Mouse (Mus musculus) midbrain, embryonic 11.5 days (tissue): ENCODE measurements around the gene Hbb-bh2. TPM values are rescaled to one million over a fixed set of nuclear protein-coding genes. Genes with fewer than 3 reads are reported as not detected.
"Not testable (repeated sequence)": the region's sequence is repeated elsewhere in the genome, so short reads cannot be mapped to it uniquely, and the experiment has no call there.

Experiments used
- ATAC-seq: fragments of 200-750 bp; cut with Nextera tagmentation; 2 replicates; pipeline ENCODE4 v1.8.0; 2017; ENCODE audit warnings: moderate TSS enrichment, moderate library complexity; ENCODE audit not compliant: low FRiP score
- DNase-seq: peaks from one replicate; pipeline ENCODE4 v3.0.0; 2015; ENCODE audit warnings: low spot score; ENCODE audit errors: missing footprints
- H3K27ac ChIP-seq: fragments of 300-500 bp; sonication (generic); 2 replicates; pipeline ENCODE4 v1.5.1; 2014; ENCODE audit warnings: low read depth, low read length
- H3K27me3 ChIP-seq: fragments of 300-500 bp; sonication (generic); 2 replicates; pipeline ENCODE4 v1.6.1; 2014; ENCODE audit warnings: mild to moderate bottlenecking, low read length, moderate library complexity, mixed read lengths; ENCODE audit not compliant: control insufficient read depth, insufficient read depth
- H3K36me3 ChIP-seq: fragments of 300-500 bp; sonication (generic); 2 replicates; pipeline ENCODE4 v1.6.1; 2014; ENCODE audit warnings: mild to moderate bottlenecking, low read length, moderate library complexity, mixed read lengths; ENCODE audit not compliant: control insufficient read depth, insufficient read depth
- H3K4me1 ChIP-seq: fragments of 300-500 bp; sonication (generic); 2 replicates; pipeline ENCODE4 v1.6.1; 2014; ENCODE audit warnings: low read length; ENCODE audit not compliant: control insufficient read depth, insufficient read depth
- H3K4me2 ChIP-seq: fragments of 300-500 bp; sonication (generic); 2 replicates; pipeline ENCODE4 v1.6.1; 2014; ENCODE audit warnings: mild to moderate bottlenecking, moderate library complexity
- H3K4me3 ChIP-seq: fragments of 300-500 bp; sonication (generic); 2 replicates; pipeline ENCODE4 v1.5.1; 2014; ENCODE audit warnings: low read depth, low read length
- H3K9ac ChIP-seq: fragments of 300-500 bp; sonication (generic); 2 replicates; pipeline ENCODE4 v1.6.1; 2014; ENCODE audit warnings: low read length
- H3K9me3 ChIP-seq: fragments of 300-500 bp; sonication (generic); 2 replicates; pipeline ENCODE4 v1.6.1; 2016; ENCODE audit warnings: low read length; ENCODE audit not compliant: control insufficient read depth
- WGBS: fragments of 180-500 bp; shearing (Covaris S2); extraction: QIAGEN DNeasy Blood & Tissue Kit; methylation state at CpG from one replicate; pipeline ENCODE4 v1.1.7; 2014; 5-methylcytosine and 5-hydroxymethylcytosine counted together
- polyA plus RNA-seq: library from polyadenylated mRNA; unstranded; fragments of >200 nt; fragmentation: Nextera tagmentation; extraction: Ambion mirVana; gene quantifications from 2 replicates; pipeline ENCODE4 v1.2.1, GENCODE M21; 2014

Hbb-bh2 gene
- polyA plus RNA-seq, 1 experiment from 2014 or later: not detected

DNA sequence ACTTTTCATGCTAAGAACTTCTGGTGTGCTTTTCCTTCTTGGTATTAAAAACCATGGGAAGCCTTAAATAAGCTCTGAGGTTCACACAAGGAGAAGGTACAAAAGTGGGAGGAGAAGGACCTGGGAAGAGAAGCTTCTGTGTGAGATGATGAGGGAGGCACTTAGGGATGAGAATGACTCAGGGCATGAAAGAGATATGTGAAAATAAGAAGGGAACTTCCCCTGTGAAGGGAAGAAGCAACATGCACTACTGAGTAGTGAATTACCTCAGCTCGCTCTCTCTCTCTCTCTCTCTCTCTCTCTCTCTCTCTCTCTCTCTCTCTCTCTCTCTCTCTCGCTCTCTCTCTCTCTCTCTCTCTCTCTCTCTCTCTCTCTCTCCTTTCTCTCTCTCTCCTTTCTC lies 25.2 kb downstream of the Hbb-bh2 start:
- not testable (repeated sequence) for H3K27me3 ChIP-seq, ATAC-seq, H3K9ac ChIP-seq, H3K4me3 ChIP-seq, H3K27ac ChIP-seq, H3K36me3 ChIP-seq, DNase-seq, H3K4me2 ChIP-seq, H3K9me3 ChIP-seq, H3K4me1 ChIP-seq
- WGBS: 92% methylated on average over 1 of the region's 2 CpGs

GRCm38 (mm10) chr7:103813766-103814165 lies 26.6 kb downstream of the Hbb-bh2 start, which contains the start of gene Hbb-bt:
Gene Hbb-bt, minus strand, starts transcription at chr7:103813996.
- no peaks in the 10 kb centered on the region for H3K36me3 ChIP-seq
- H3K27me3 ChIP-seq: no peaks in the 10 kb centered on the region
- no peak within 1 kb of the TSS for H3K4me3 ChIP-seq
- 92% methylated on average over 3 of the region's 3 CpGs for WGBS
- no peak within 1 kb of the TSS for H3K9ac ChIP-seq
- H3K27ac ChIP-seq: no peak within 1 kb of the TSS
- ATAC-seq (no peak), DNase-seq (no peak)
- no peaks in the 10 kb centered on the region for H3K9me3 ChIP-seq
- H3K4me2 ChIP-seq: no peak within 1 kb of the TSS
- no peaks in the 10 kb centered on the region for H3K4me1 ChIP-seq

GRCm38 (mm10) chr7:103813152-103813551 lies 27.2 kb downstream of the Hbb-bh2 start:
- H3K27me3 ChIP-seq, H3K9me3 ChIP-seq, DNase-seq, H3K4me3 ChIP-seq, H3K36me3 ChIP-seq, H3K4me1 ChIP-seq, ATAC-seq, H3K9ac ChIP-seq, H3K27ac ChIP-seq, H3K4me2 ChIP-seq: not testable (repeated sequence)
- WGBS: no CpG with 5 or more reads among the region's 3 CpGs

DNA sequence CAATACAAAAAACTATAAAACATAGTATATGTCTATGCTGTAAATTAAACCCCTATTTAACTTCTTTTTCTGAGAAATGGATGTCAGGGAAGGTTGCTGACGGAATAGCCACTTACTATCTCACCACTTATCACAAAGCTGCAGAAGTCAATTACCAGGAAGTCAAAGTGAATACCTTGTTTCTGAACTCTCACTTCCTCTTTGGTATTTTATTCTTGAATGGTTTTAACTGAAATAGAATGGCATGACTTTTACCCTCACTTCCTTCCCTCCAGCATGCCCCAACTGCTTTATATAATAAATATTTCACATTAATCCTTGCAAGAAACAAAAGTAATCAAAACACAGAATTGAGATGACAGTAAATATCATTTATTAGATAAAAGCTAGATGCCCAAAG lies 28.1 kb downstream of the Hbb-bh2 start:
- ATAC-seq: no peak
- Histone ChIP-seq H3K27ac (no peak overlapping the region), H3K4me3 (no peak overlapping the region)

GRCm38 (mm10) chr7:103811223-103811845 lies 29.0 kb downstream of the Hbb-bh2 start:
- H3K4me2 ChIP-seq: no peak overlapping the region
- H3K9ac ChIP-seq: no peak overlapping the region
- H3K36me3 ChIP-seq: no peaks in the 10 kb centered on the region
- no peaks in the 10 kb centered on the region for H3K27me3 ChIP-seq
- no peak for DNase-seq
- WGBS: 90% methylated on average over 1 of the region's 1 CpGs
- H3K9me3 ChIP-seq: no peaks in the 10 kb centered on the region
- H3K4me1 ChIP-seq: no peaks in the 10 kb centered on the region
- ATAC-seq: no peak
- no peak overlapping the region for H3K4me3 ChIP-seq
- no peak overlapping the region for H3K27ac ChIP-seq

More for the DNA sequence above, 28.1 kb downstream of the Hbb-bh2 start:
- H3K4me2 ChIP-seq: no peak overlapping the region
- WGBS: 73% methylated on average over 1 of the region's 1 CpGs
- H3K9ac ChIP-seq: no peak overlapping the region
- H3K27me3 ChIP-seq: no peaks in the 10 kb centered on the region
- no peaks in the 10 kb centered on the region for H3K9me3 ChIP-seq
- DNase-seq: no peak
- H3K4me1 ChIP-seq: no peaks in the 10 kb centered on the region
- no peaks in the 10 kb centered on the region for H3K36me3 ChIP-seq

- H3K4me2 ChIP-seq: no peak overlapping the region
- no peaks in the 10 kb centered on the region for H3K9me3 ChIP-seq
- H3K4me1 ChIP-seq: no peaks in the 10 kb centered on the region
- 84% methylated on average over 3 of the region's 3 CpGs for WGBS
- H3K4me3 ChIP-seq: no peak overlapping the region
- H3K27me3 ChIP-seq: no peaks in the 10 kb centered on the region
- no peak overlapping the region for H3K27ac ChIP-seq
- no peak overlapping the region for H3K9ac ChIP-seq
- DNase-seq (no peak), ATAC-seq (no peak)
- no peaks in the 10 kb centered on the region for H3K36me3 ChIP-seq
Observed at GRCm38 (mm10) chr7:103810746-103811145, 29.6 kb downstream of the Hbb-bh2 start.

- ATAC-seq (no peak), DNase-seq (no peak)
- WGBS: 79% methylated on average over 1 of the region's 1 CpGs
- no peak overlapping the region for H3K4me2 ChIP-seq
- no peaks in the 10 kb centered on the region for H3K4me1 ChIP-seq
- no peak overlapping the region for H3K27ac ChIP-seq
- no peaks in the 10 kb centered on the region for H3K27me3 ChIP-seq
- H3K9ac ChIP-seq: no peak overlapping the region
- H3K4me3 ChIP-seq: no peak overlapping the region
- H3K36me3 ChIP-seq: no peaks in the 10 kb centered on the region
- H3K9me3 ChIP-seq: no peaks in the 10 kb centered on the region
Observed at GRCm38 (mm10) chr7:103810296-103810695, 30.0 kb downstream of the Hbb-bh2 start.

DNA sequence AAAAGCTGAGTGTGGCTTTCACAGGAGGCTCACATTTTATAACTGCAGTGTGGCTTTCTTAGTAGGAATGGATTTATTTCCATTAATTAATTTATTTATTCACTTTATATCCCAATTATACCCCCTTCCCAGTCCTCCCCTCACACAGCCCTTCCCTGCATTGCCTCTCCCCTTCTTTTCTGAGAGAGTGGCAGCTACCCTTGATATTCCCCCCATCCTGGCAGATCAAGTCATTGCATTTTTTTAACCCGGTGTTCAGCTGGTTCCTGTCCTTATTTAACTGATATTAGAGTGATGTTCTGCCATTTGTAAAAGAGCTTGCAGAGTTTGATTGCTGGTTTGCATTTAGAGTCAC lies 30.5 kb downstream of the Hbb-bh2 start:
- no peak overlapping the region for H3K27ac ChIP-seq
- H3K9ac ChIP-seq: no peak overlapping the region
- 73% methylated on average over 1 of the region's 1 CpGs for WGBS
- no peak for DNase-seq
- H3K4me2 ChIP-seq: no peak overlapping the region
- H3K4me3 ChIP-seq: no peak overlapping the region
- H3K27me3 ChIP-seq: no peaks in the 10 kb centered on the region
- no peaks in the 10 kb centered on the region for H3K4me1 ChIP-seq
- no peak for ATAC-seq
- no peaks in the 10 kb centered on the region for H3K9me3 ChIP-seq
- H3K36me3 ChIP-seq: no peaks in the 10 kb centered on the region

DNA sequence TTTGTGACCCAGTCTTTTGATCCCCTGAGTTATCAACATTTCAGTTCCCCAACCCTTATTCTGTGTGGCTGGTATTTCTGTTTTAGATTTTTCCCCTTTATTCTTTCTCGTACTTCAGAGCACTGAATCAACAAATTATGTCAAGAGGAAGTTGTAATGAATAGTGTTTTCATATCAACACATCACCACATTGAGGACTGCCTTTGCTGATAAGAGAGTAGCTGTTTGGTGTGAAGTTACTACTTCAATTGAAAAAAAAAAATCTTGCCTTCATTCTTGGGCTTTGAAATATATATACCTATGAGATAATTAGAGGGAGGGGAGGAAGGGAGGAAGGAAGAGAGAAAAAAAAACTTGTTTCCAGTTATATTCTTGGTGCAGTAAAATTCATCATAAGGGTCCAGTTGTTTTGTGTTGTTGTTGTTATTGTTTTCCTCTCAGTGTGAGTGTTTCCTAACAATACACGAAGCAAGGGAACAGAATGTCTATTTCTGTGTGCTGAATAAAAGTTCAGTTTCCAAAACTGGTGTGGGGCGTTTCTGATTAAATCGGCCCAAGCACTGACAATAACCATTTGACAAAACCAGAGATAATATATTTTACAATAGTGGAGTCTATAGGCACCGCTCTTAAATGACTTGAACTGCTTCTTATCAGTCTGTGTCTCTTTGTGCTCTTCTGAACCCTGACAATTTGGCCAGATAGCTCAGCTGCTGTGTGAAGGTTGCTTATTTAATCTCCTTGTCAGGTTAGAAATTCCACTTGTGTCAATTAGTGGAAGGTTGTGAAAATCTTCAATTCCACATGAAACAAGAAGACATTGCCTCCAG lies 31.1 kb downstream of the Hbb-bh2 start:
- H3K4me2 ChIP-seq: no peak overlapping the region
- no peak for ATAC-seq
- WGBS: 82% methylated on average over 5 of the region's 5 CpGs
- H3K9me3 ChIP-seq: no peaks in the 10 kb centered on the region
- no peak overlapping the region for H3K4me3 ChIP-seq
- H3K27me3 ChIP-seq: no peaks in the 10 kb centered on the region
- H3K27ac ChIP-seq: no peak overlapping the region
- no peak for DNase-seq
- no peaks in the 10 kb centered on the region for H3K36me3 ChIP-seq
- H3K4me1 ChIP-seq: no peaks in the 10 kb centered on the region
- H3K9ac ChIP-seq: no peak overlapping the region
